Mouse (Mus musculus) kidney, postnatal 14 days (tissue): Measurements from ENCODE around the gene Rbms3.

Experiments
- DNase-seq: peaks from one replicate; pipeline ENCODE4 v3.0.0; 2022; ENCODE audit warnings: mixed read lengths

The Rbms3 gene

DNA sequence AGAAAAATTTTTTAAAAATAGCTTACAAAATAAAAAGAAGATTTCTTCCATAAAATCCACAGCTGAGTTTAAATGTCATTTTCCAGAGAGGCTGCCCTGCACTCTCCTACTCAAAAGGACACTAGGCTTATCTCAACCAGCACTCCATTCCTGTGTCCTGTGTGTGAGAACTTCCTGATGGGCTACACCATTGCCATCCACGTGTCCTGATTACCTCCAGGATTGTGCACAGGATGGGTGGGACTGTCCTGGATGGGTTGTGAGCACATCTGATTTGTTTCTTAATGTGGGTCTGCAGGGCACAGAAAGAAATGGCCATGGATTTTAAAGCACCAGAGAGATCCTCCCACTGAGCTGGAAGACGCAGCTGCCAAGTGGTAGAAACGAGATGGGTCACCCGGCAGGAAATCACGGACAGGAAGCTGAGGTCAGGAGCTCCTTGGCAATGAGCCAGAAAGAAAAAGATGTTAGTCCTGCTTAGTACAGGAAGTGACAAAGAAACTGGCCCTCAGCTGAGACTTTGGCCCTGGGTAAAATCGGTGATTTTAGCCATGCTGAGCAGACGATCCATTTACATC is 256.5 kb downstream of the Rbms3 start:
- peak; percentile 86 for DNase-seq

DNA sequence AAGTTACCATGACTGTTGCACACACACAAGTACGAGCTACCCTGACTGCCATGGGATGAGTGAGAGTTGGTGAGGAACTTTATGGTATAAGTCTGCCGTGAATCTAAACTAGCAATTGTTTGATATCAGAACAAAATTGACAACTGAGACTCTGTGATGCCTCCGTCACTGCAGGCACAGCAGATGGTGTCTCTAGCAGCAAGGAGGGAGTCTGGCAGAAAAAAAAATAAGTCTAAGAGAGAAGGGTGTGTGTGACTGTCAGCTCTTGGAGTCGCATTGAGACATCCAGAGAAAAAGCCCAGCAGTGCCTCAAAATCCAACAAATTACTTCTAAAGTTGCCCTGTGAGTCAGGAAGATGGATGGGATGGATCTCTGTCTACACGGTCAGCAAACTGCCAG is 257.7 kb downstream of the Rbms3 start:
- no peak for DNase-seq

DNA sequence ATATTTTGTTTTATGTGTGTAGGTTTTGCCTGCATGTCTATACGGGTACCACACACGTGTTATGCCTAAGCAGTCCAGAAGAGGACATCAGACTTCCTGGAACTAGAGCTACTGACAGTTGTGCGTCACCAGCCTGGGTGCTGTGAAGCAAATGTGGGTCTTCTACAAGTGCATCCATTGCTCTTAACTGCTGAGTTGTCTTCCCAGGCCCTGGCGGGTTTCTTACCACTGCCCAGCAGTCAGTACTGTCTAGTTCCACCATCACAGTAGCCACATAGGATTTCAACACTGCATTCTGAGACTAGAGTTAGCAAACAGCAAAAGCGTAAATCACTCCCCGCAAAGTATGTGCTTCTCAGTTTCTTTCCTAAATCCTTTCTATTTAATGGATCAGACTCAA is 259.6 kb downstream of the Rbms3 start:
- no peak for DNase-seq

DNA sequence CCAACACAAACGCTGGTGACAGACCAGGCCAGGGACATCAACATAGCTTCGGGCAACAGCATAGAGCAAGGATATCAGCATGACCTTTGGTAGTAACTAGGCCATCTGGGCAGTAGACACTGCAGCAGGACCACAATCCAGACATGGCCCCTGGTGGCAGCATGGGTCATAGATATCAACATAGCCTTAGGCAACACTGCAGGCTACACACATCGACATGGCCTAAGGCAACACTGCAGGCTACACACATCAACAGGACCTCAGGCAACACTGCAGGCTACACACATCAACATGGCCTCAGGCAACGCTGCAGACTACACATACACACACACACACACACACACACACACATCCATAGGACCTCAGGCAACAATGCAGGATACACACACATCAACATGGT is 261.7 kb downstream of the Rbms3 start:
- no peak for DNase-seq

DNA sequence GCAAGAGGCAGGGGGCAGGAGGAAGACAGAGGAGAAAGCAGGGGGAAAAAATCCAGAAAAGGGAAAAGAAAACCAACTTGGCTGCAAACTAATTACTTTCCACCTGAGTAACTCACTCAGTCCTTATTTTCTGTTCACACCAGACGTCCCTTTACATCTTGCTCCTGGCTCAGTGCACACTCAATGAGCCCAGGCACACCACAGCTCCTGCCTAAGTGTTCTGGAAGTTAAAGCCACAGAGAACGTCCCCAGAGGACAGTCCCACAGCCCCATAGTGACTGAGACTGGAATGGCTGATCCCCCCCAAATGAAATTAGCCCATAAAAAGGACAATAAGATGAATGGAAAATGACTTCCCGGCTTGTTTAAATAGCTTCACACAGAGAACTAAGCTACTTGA is 265.1 kb downstream of the Rbms3 start:
- DNase-seq = no peak

DNA sequence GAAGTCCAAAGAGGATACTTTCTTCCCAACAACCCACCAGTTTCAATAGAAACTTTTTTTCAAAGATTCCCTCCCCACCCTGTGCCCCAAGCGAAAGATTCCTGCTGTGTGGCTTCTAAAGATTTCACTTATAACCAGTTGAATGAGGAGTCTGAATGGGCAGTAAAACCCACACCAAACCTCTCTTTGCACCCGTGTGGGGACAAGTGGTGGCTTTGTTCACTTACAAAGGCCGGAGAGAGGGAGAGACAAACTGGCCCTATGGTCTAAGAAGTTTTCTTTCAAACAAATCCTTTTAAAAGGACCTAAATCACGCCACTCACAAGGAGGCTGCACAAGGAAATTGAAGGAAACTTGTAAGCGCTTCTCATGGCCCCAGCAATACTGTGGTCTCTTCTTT is 268.3 kb downstream of the Rbms3 start:
- DNase-seq = no peak

DNA sequence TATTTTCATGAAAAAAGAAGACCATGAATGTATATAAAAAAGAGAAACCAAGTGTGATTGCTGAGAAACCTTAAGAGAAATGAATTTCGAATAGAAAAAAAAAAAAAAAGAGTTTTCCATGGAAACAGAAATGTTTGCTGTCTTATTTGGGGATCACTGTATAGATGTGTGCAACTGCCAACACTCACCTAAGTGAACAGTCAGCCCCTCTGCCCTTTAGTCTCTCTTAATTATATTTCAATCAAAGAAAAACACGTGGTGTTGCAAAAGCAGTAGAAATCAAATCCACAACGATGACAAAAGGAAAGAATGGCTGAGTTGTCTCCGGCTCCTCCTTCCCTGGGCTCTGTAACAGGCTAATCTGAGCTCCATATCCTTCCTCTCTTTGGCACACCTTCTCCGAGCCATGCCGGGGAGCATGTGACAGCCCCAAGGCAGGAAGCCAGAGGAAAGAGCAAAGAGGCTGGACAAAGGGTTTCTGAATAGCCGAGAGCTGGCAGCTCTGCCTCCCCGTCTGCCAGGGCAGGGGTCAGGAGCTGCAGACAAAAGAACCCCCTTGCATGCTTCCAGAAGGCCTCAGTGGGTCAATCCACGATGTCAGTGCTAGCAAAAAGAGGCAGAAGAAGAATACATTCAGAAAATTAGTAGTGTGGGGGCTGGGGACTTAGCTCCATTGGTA is 272.8 kb downstream of the Rbms3 start:
- peak; percentile 87 for DNase-seq

DNA sequence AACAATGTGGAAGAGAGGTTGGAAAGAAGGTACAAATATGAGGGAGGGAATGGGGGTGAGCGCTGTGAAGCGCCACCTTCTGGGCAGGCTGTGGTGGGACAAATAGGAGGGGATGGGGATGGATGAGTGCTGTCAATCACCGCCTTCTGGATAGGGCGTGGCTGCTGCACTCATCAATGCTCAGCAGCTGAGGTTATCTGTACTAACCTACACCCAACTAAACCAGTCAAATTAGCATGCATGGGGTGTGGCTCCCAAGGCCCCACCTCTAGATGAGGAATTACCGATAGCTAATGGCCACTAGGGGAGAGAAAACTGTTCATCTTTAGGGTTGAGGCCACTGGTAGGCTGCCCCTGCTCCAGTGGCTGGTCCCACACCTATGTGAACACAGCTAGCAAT is 274.2 kb downstream of the Rbms3 start:
- DNase-seq = no peak

DNA sequence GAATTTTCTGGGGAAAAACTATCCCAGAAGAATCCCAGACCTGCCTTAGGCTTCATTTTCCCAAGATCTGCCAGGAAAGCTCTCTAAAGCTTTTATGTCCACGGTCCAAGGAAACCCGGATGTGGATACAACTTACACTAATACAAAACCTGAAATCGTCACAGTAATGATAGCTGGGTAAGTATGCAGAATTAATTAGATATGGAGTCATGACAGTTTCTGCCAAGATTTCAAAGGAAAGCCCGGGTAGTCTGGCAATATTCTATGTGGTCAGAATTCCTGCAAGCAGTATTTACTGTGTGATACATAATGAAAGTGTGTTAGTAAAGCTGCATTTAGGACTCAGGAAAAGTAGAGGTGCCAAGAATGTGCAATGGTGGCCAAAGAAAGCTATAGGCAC is 287.4 kb downstream of the Rbms3 start:
- no peak for DNase-seq

DNA sequence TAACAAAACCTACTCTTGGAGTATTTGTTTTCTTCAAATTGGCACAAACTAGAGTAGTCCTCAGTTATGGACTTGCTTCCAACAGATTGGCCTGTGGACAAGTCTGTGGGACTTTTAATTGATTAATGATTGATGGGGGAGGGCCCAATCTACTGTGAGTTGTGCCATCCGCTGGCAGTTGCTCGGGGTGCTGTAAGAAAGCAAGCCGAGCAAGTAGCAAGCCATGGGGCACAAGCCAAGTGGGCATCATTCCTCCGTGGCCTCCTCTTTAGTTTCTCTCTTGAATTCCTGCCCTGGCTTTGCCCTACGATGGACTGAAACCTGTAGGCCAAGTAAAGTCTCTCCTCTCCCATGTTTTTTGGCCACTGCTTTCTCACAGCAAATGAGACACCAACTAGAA is 299.0 kb downstream of the Rbms3 start:
- DNase-seq = no peak

DNA sequence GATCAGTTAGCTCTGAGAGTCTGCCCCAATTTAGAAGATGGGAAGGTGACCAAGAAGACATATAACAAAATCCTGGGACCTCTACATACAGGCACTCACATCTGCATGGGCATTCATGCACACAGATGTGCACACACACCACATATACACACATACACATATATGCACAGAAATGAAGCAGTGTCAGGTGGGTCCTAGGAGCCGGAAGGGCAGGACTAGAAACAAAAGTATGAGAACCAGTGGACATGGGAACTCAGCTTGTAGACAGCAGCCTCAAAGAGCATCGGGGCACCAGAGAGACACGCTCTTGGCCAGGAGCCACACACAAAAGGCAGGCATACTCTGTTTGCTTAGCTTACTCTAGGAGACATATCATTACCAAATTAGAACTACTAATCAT is 310.4 kb downstream of the Rbms3 start:
- DNase-seq = no peak

DNA sequence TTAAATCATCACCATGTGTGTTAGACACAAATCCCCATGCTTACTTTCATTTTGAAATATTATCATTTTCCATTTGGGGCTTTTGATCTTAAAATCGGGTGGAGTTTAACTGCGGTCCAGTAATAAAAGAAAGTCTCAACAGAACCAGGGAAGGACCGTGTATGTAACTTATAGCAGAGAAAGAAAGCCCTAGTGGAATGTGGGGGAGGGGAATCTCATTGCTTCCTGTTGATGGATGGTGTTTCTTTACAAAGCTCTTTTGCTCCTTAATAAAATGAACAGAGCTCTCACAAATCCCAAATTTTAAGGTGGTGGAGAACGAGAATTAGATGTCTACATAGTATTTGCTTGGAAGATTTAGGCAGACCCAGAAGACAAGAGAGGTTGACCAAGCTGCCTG is 311.3 kb downstream of the Rbms3 start:
- DNase-seq = no peak

DNA sequence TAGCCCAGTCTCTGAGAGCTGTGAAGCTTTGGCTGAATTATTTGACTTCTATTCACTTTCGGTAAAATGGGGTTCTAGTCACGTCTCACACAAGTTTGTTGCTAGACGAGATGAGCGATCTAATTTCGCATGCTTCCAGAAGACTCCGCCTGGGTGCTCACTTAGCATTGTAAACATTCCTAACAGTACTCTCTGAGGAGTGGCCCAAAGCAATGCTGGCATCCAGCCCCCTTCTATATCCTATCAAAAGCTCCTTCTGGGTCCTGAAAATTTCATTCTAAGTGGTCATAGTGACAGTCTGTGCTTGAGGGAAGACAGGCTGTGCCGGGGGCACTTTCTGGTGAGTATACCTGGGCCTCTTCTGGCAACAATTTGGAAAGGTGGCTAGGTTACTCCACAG is 312.5 kb downstream of the Rbms3 start:
- DNase-seq = no peak

DNA sequence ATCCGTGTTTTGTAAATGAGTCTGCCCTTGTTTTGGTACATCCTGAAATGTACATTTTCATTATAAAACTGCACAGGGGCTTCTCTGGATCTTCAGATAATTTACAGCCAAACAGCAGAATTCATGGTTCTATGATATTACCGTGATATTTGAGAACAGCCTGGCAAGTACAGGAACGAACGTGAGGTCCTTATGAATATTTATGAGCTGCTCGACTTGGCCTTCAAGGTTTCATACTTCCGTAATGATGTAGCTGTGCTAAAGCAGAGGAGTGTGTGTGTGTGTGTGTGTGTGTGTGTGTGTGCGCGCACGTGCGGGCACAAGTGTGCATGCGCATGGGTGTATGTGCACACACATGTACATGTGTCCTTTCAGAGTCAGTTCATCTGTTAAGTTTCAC is 316.1 kb downstream of the Rbms3 start:
- no peak for DNase-seq

DNA sequence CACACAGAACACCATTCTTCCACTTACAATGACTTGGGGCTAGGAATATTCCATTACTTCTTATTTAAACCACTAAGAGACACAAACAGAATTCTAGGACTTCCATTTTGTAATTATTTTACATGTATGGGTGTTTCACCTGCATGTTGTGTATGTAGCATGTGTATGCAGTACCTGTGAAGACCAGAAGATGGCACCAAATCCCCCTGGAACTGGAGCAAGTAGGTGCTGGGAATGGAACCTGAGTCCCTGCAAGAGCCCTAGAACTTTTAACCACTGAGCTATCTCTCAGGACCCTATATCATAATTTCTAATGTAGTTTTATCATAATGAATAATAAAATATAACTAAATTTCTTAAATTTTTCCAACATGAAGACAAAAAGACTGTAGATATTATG is 319.9 kb downstream of the Rbms3 start:
- DNase-seq = no peak

DNA sequence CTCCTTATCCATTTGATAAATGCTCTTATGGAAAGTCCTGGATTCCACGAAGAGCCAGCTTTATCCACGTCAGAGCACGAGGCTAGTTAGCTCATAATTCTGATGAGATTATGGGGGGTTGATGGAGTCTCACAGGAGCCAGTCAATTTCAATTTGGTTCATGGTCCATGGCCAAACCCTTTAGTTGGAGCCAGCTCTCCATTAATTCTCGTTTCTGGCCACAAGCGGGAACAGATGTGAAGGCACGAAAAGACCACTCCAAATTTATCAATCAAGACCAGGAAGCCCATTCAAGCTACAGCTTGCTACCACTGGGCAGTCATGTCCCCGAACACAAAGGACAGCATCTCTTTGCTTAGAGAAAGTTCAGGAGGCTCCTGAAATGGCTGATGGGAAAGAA is 330.7 kb downstream of the Rbms3 start:
- no peak for DNase-seq

DNA sequence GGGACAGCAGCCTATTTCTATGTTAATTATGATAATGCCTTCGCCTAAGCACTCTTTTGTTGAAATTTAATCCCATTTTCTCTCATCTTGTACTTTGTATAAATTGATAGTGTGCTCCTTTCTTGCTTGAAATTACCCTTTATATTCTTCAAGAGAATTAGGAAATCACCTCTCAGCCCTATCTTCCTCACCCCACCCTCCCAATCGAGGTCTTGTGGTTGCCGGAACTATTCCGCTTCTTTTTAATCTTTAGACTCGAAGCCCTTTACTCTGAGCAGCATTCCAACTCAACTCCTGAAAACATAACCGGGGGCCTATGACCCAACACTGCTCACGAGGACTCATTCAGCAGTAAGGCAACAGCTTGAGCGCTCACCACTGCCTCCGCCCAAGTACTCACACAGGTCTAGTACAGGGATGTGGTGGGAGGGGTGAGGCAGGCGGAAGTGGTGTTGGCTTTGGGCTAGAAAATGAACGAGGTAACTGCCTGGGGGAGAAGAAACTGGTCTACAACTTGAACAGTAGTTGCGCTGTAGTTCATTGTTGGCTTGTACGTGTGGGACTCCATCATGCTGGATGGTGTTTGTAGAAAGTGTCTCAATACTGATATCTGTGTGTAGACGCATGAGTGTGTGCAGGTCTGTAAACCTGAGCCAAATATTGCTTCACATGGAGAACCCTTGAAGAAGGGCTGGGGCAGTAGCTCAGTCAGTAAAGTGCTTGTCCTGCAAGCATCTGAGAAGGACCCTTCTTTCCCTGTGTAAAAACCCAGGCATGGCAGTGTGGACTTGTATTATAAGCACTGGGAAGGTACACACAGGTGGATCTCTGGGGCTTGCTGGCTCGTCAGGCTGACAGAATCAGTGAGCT is 331.8 kb downstream of the Rbms3 start:
- DNase-seq = no peak

DNA sequence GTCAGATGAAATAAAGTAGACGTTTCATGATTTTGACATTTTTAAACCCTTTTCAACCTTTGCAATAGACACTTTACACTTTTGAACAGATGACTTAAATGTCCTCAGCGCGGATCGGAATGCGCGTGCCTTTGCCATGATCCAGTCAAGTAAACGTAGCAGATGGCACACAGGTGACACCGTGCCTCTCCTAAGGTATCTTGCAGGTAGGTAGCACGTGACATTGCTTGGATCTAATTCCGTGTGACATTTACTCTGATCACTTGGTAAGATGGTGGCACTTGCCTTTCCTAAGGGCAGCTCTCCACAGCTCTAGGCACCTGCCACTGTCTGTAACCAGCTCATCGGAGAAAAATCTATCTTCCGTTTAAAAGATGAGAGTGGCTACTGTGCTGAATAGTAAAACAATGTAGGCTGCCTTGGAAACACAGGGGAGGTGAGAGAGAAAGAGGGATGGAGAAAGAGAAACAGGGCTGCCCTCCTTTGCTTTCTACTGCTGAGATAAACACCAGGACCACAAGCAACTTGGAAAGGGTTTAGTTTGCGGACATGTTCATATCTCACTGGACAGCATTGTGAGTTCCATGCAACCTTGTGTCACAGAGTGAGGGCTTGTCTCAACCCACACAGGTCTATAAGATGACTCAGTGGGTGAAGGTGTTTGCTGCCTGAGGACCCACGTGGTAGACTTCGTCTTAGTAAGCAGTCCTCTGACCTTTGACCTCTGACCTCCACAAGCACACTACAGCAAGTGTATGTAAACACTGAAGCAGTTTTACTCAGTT is 338.5 kb downstream of the Rbms3 start:
- no peak for DNase-seq

DNA sequence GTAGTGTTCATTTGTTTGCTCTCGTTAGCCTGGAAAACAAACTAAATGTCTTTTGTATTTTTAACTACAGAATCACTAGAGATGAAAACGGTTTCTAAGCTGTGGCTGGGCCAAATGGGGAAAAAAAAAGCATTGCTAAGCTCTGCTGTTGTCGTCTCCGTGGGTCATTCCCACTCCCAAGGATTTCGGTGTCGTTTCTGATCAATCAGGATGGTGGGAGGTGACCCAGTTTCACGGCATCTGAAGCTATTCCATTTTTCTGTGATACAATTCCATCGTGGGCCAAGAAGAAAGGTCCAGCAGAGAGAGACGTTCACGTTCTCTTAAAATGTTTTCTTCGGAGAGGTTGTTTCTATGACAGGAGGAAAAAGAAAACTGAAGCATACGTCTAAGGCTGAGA is 354.9 kb downstream of the Rbms3 start:
- DNase-seq = no peak

DNA sequence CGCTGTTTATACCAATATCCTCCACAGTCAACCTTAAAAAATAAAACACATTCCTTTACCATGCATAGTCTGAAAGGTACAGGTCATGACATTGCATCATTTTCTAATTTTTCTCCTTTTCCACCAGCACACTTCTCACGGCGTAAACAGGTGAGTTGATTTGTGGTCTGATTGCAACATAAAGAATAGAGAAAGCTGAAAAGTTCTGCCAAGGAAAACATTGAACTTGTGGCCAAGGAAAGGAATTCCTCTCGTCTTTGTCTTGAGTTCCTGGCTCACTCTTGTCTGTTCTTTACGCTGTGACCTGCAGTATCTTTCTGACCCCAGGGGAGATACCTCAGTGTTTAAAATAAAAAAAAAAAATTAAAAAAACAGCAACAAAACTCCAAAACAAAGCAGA is 370.1 kb downstream of the Rbms3 start:
- DNase-seq = no peak

DNA sequence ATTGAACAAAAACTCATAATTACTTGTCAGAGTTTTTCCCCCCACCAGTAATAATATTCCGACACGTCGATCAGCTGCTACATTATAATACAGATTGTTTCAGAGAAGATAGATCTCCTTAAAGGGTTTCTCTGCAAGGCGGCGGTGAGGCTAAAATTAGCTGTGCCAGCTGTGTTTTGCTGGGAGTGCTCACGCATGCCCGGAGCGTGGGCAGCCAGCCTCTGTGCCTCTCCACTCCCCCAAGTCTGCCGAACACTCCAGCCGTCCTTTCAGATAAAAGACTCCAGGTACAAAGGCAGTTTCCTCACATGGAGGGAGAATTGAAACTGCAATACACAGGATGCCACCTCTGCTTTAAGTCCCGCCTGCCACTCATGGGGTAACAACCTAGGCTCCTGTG is 376.4 kb downstream of the Rbms3 start:
- peak; percentile 41 for DNase-seq

DNA sequence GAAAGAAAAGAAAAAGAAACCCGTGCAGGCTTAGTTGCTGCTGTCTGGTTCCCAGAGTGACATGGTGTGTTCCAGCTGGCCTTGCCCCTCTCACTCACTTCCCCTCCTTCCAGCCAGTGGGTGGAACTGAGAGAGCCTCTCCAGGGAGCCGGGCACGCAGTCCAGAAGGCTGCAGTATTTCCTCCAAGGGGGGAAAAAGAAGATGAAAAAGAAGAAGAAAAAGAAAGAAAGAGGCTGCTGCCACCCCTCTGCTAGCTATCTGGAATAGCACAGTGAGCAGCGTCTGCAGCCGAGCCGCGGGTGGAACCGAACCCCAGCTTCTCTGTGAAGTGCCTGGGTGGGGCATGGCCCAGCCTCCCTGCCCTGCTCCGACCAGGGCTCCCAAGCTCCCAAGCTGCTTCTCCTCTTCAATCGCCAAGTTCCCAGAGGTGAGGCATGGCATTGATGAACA is 377.3 kb downstream of the Rbms3 start:
- DNase-seq = peak; percentile 72
